Mouse (Mus musculus): ENCODE results near the gene Rnf216. TPM values are rescaled to one million over a fixed set of nuclear protein-coding genes. Genes with fewer than 3 reads are reported as not detected.
"Not testable (repeated sequence)": the region's sequence is repeated elsewhere in the genome, so short reads cannot be mapped to it uniquely, and the experiment has no call there.

The Rnf216 gene
- 38.7 and 40.4 TPM in 2 replicates for polyA plus RNA-seq (2016; fragmentation: Nextera tagmentation; extraction: Ambion mirVana)

DNA sequence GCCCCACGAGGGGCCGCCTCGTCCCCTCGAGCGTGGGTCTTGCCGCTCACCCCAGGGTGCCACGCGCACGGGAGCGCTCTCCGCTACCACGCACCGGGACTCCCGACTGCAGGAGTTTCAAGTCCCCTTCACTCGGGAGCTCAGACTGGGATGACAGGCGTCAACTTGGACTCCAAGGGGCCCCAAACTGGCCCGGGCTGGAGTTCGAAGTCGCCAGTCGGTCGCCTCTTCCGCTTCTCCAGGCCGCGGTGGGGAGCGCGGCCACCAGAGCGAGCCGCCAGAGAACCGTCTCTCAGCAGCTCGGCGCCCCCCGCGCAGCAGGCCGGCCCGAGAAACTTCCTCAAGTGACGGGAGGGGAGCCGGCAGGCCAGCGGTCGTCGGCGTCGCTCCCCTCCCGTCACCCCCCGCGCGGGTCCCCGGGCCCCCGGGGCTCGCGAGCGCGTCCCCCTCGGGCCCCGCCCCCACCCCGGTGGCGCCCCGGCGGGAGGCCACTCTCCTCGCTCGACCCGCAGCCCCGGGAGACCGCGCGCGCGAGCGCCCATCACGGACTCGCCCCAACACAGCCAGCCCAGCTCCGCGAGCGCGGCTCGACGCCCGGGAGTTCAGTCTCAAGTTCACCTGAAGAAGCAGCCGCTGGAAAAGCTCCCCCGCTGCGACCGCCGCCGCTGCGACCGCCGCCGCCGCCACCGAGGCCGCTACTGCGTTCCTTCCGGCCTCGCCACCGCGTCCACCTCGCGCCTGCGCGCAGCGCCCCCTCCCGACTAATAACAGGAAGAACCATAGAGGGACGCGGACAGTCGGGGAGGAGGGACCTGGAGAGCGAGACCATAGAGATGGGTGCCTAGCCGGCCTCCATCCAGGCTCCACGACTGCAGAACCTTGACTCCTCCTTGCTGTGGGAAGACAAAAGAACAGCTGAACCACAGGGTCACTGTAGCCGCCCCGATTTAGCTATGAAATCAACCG, at the start of gene Rnf216:
Gene Rnf216 (minus strand): TSS at position 714 of the 966 bp plus-strand sequence.
- H3K9ac ChIP-seq = peak within 1 kb of the TSS; percentile 96
- H3K4me3 ChIP-seq = peak within 1 kb of the TSS; percentile 96
- ATAC-seq (ENCODE audit: insufficient number of reproducible peaks, low FRiP score) = peak; percentile 93
- peak within 1 kb of the TSS; percentile 97 for H3K4me2 ChIP-seq
- peak within 1 kb of the TSS; percentile 96 for H3K27ac ChIP-seq (ENCODE audit: poor library complexity, severe bottlenecking)
- no peaks in the 10 kb centered on the region for H3K27me3 ChIP-seq (replicated peaks)
- 1% methylated on average over 110 of the region's 110 CpGs for WGBS
- peaks cover 3% of the 10 kb centered on the region for H3K36me3 ChIP-seq
- H3K9me3 ChIP-seq (replicated peaks) = peaks cover 4% of the 10 kb centered on the region
- peaks cover 35% of the 10 kb centered on the region for H3K4me1 ChIP-seq (replicated peaks)

DNA sequence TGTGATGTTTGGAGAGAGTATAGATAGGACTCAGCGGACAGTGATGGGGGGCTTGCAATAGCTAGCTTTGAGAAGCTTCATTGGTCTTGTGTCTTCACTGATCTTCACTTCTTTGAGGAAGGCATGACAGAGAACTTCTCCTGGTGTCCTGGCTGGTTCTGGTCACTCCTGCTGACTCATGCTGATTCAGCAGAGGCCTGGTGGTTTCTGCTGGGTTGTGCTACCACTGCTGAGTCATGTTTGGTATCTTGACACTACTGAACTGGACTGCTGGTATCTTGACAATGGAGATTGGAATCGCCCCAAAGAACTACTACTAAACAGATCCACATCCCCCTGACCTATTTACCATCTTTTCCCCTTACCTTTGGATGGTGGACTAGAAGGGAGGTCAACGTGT, 42.7 kb upstream of the Rnf216 start:
- H3K27ac ChIP-seq (ENCODE audit: poor library complexity, severe bottlenecking) = no peak overlapping the region
- H3K4me2 ChIP-seq = no peak overlapping the region
- no peaks in the 10 kb centered on the region for H3K36me3 ChIP-seq
- WGBS = 80% methylated on average over 3 of the region's 3 CpGs
- H3K4me3 ChIP-seq = no peak overlapping the region
- peak; percentile 68 for ATAC-seq (ENCODE audit: insufficient number of reproducible peaks, low FRiP score)
- H3K9ac ChIP-seq = no peak overlapping the region
- H3K4me1 ChIP-seq (replicated peaks) = no peaks in the 10 kb centered on the region; the same call in 1 of the 2 replicates
- H3K9me3 ChIP-seq (replicated peaks) = peaks cover 20% of the 10 kb centered on the region
- peaks cover 45% of the 10 kb centered on the region for H3K27me3 ChIP-seq (replicated peaks)

DNA sequence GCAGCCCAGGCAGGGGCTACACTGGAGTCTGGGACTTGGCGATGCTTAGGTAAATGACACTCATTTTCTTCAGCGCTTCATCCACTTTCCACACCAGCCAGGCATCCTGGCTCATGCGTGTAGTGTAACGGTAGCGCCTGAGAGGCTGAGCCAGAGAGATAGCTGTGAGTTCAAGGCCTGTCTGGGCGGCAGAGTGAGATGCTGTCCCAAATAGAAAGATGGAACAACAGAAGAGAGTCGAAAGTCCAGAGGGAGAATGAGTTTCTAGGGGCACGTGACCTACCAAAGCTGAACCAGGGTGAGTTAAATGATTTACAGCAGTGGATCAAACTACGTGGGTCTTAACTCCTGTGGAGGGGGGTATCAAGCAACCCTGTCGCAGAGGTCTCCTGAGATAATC, 41.0 kb upstream of the Rnf216 start:
- Histone ChIP-seq H3K9me3 (replicated peaks) (peaks cover 30% of the 10 kb centered on the region), H3K4me3 (no peak overlapping the region), H3K36me3 (no peaks in the 10 kb centered on the region), H3K27me3 (replicated peaks) (peaks cover 34% of the 10 kb centered on the region), H3K9ac (no peak overlapping the region), H3K4me1 (replicated peaks) (no peaks in the 10 kb centered on the region; the same call in 1 of the 2 replicates), H3K27ac (ENCODE audit: poor library complexity, severe bottlenecking) (no peak overlapping the region), H3K4me2 (no peak overlapping the region)
- 89% methylated on average over 10 of the region's 10 CpGs for WGBS
- no peak for ATAC-seq (ENCODE audit: insufficient number of reproducible peaks, low FRiP score)

DNA sequence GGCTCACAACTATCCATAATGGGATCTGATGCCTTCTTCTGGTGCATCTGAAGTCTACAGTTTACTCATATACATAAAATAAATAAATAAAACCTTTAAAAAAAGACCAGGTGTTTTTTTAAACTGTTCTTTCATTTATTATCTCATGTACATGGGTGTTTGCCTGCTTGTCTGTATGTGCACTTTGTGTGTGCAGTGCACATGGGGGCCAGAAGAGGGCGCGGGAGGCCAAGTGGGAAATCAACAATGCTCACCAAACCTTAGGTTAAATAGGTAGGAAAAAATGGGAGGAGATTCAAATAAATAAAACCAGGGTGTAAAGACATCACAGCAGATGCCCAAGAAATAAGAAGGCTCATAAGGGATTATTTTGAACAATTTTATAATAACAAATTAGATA, 37.2 kb upstream of the Rnf216 start:
- Histone ChIP-seq H3K36me3 (no peaks in the 10 kb centered on the region), H3K27me3 (replicated peaks) (peaks cover 4% of the 10 kb centered on the region; the same call in 1 of the 2 replicates), H3K27ac (ENCODE audit: poor library complexity, severe bottlenecking) (no peak overlapping the region), H3K9me3 (replicated peaks) (peaks cover 27% of the 10 kb centered on the region), H3K4me1 (replicated peaks) (no peaks in the 10 kb centered on the region), H3K4me2 (no peak overlapping the region), H3K4me3 (no peak overlapping the region), H3K9ac (no peak overlapping the region)
- 84% methylated on average over 2 of the region's 2 CpGs for WGBS
- no peak for ATAC-seq (ENCODE audit: insufficient number of reproducible peaks, low FRiP score)

DNA sequence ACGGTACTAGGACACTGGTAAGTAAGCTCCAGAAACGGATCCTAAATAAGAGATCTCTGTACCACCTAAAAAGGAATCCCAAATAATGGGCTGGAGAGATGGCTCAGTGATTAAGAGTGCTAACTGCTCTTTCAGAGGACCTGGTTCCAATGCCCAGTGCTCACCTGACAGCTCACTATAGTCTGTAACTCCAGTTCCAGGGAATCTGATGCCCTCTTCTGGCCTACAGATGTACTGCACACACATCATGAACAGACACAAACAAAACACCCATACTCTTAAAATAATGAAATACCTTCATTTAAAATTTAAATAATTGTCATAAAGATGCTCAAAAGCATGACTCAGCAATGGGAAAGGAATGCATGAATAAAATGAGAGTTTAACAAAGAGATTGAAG, 36.7 kb upstream of the Rnf216 start:
- Histone ChIP-seq H3K9ac (no peak overlapping the region), H3K4me3 (no peak overlapping the region), H3K36me3 (no peaks in the 10 kb centered on the region), H3K4me2 (no peak overlapping the region), H3K9me3 (replicated peaks) (peaks cover 27% of the 10 kb centered on the region), H3K4me1 (replicated peaks) (no peaks in the 10 kb centered on the region), H3K27me3 (replicated peaks) (no peaks in the 10 kb centered on the region; the same call in 1 of the 2 replicates), H3K27ac (ENCODE audit: poor library complexity, severe bottlenecking) (no peak overlapping the region)
- no peak for ATAC-seq (ENCODE audit: insufficient number of reproducible peaks, low FRiP score)
- 92% methylated on average over 2 of the region's 2 CpGs for WGBS

DNA sequence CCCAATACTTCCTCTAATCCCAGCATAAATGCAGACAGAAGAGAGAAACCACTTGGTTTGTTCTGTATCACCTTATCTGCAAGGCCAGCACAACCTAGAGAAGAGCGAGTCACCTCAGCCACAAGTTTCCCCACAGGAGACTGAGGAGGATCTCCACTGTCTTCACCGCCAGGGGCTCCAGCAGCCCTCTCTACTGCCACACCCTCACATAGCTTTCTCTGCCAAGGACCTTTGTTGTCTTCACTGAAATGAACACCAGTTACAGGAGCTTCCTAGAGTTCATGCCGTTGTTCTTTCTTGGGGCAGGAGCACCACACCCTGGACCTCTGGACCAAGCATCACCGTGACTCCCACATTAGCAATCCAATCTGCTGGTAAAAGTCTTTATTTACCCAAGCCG, 35.9 kb upstream of the Rnf216 start:
- Histone ChIP-seq H3K4me3 (no peak overlapping the region), H3K9me3 (replicated peaks) (peaks cover 27% of the 10 kb centered on the region), H3K27ac (ENCODE audit: poor library complexity, severe bottlenecking) (no peak overlapping the region), H3K36me3 (no peaks in the 10 kb centered on the region), H3K4me2 (no peak overlapping the region), H3K4me1 (replicated peaks) (no peaks in the 10 kb centered on the region), H3K27me3 (replicated peaks) (no peaks in the 10 kb centered on the region; the same call in 1 of the 2 replicates), H3K9ac (no peak overlapping the region)
- WGBS = 86% methylated on average over 5 of the region's 5 CpGs
- no peak for ATAC-seq (ENCODE audit: insufficient number of reproducible peaks, low FRiP score)

DNA sequence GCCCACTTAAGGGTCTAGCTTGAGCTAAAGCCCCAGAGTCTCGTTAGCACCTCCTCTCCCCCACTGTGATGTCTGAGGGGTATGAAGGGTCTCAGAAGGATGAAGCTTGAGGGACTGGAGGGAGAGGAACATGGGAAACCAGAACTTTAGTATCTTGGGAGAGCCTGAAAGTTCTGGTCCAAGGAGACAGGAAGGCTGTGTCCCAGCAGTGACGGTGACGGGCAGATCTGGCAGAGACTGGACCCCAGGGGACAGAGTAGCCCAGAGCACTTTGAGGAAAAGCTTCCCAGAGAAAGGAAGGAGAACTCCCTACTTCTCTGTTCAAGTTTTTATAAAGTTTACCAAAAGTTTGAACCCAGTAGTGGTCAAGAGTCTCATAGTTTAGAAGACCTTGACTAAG, 34.7 kb upstream of the Rnf216 start, which contains the start of gene Olfr718-ps1:
Gene Olfr718-ps1 (minus strand): TSS at position 101 of the 400 bp plus-strand sequence.
- no peak for ATAC-seq (ENCODE audit: insufficient number of reproducible peaks, low FRiP score)
- H3K4me1 ChIP-seq (replicated peaks) = no peaks in the 10 kb centered on the region
- no peaks in the 10 kb centered on the region for H3K36me3 ChIP-seq
- no peak within 1 kb of the TSS for H3K9ac ChIP-seq
- no peak within 1 kb of the TSS for H3K4me2 ChIP-seq
- no peaks in the 10 kb centered on the region; the same call in 1 of the 2 replicates for H3K27me3 ChIP-seq (replicated peaks)
- peaks cover 24% of the 10 kb centered on the region for H3K9me3 ChIP-seq (replicated peaks)
- H3K27ac ChIP-seq (ENCODE audit: poor library complexity, severe bottlenecking) = no peak within 1 kb of the TSS
- WGBS = 65% methylated on average over 3 of the region's 3 CpGs
- no peak within 1 kb of the TSS for H3K4me3 ChIP-seq

DNA sequence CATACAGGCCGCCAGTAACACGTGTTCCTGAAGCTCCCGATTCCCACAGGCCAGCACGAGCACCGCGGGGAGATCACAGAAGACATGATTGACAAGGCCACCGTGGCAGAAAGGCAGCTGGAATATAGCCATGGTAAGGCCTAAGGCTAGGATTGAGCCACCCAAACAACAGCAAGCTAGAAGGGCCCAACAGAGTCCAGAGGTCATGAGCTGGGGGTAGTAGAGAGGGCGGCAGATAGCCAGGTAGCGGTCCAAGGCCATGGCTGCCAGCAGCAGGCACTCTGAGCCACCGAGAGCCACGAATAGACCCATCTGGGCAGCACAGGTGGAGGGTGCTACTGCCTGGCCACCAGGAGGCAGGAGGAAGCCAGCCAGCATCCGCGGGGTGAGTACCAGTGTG, 24.8 kb upstream of the Rnf216 start:
- Histone ChIP-seq H3K27ac (ENCODE audit: poor library complexity, severe bottlenecking) (no peak overlapping the region), H3K27me3 (replicated peaks) (no peaks in the 10 kb centered on the region), H3K9ac (no peak overlapping the region), H3K9me3 (replicated peaks) (no peaks in the 10 kb centered on the region), H3K4me2 (no peak overlapping the region), H3K4me1 (replicated peaks) (0 out of 2 replicates have a peak, but pooled peaks cover 6% of the 10 kb centered on the region), H3K4me3 (no peak overlapping the region), H3K36me3 (no peaks in the 10 kb centered on the region)
- WGBS = 81% methylated on average over 13 of the region's 13 CpGs
- ATAC-seq (ENCODE audit: insufficient number of reproducible peaks, low FRiP score) = no peak

DNA sequence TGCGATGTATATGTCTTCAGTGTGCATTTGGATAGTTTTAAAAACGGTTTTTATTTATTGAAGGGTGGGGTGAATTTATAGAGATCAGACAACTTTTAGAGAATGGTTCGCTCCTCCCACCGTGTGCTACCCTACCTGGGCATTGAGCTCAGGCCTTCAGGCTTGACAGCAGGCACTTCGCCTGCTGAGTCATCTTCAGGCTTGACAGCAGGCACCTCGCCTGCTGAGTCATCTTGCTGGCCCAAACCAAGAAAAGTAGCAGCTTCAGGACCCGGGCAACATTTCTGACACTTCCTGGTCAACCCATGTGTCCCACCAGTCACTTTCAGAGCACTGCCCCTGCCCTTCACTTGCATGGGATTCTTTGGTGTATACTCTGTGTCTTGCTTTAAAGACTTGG, 22.2 kb upstream of the Rnf216 start:
- 84% methylated on average over 7 of the region's 7 CpGs for whole genome bisulfite sequencing
- no peaks in the 10 kb centered on the region for H3K36me3 ChIP-seq
- no peak overlapping the region for H3K9ac ChIP-seq
- H3K4me3 ChIP-seq = no peak overlapping the region
- no peak overlapping the region for H3K4me2 ChIP-seq
- 0 out of 2 replicates have a peak, but pooled peaks cover 2% of the 10 kb centered on the region for H3K4me1 ChIP-seq (replicated peaks)
- peaks cover 4% of the 10 kb centered on the region for H3K9me3 ChIP-seq (replicated peaks)
- H3K27ac ChIP-seq (ENCODE audit: poor library complexity, severe bottlenecking) = no peak overlapping the region
- peak; percentile 84 for ATAC-seq (ENCODE audit: insufficient number of reproducible peaks, low FRiP score)
- H3K27me3 ChIP-seq (replicated peaks) = no peaks in the 10 kb centered on the region

DNA sequence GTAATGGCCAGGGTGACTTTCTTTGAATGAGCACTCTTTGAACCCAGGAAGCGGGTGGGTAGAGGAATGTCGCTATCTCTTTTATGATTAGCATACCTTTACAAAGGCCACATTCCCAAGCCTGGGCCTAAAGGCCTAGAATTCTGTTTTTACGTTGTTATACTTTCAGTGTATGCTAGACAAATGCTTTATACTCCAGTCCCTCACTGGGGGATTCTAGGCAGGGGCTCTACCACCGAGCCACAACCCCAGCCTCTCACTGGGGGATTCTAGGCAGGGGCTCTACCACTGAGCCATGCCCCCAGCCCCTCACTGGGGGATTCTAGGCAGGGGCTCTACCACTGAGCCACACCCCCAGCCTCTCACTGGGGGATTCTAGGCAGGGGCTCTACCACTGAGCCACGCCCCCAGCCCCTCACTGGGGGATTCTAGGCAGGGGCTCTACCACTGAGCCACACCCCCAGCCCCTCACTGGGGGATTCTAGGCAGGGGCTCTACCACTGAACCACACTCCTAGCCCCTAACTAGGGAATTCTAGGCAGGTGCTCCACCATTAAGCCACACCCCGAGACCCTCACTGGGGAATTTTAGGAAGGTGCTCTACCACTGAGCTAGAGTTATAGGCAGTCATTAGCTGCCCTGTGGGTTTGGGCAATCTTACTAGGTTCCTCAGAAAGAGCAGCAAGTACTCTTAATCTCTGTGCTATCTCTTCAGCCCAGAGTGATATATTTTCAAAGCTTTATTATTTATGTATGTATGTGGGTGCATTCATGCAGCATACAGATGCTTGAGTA, 21.6 kb upstream of the Rnf216 start:
- peak; percentile 25; the same call in 1 of the 2 replicates for ATAC-seq (ENCODE audit: insufficient number of reproducible peaks, low FRiP score)
- not testable (repeated sequence) for H3K4me2 ChIP-seq; H3K36me3 ChIP-seq; H3K27me3 ChIP-seq (replicated peaks); H3K4me3 ChIP-seq; H3K9me3 ChIP-seq (replicated peaks); H3K9ac ChIP-seq; H3K4me1 ChIP-seq (replicated peaks); H3K27ac ChIP-seq (ENCODE audit: poor library complexity, severe bottlenecking)
- WGBS = 83% methylated on average over 3 of the region's 6 CpGs
